Mouse (Mus musculus) kidney, adult 11 months (tissue): ENCODE measurements around the gene Reep3.

Source experiments
- DNase-seq: peaks from one replicate; pipeline ENCODE4 v3.0.0; 2022

The Reep3 gene

GRCm38 (mm10) chr10:67049621-67050020 lies 47.1 kb downstream of the Reep3 start:
- no peak for DNase-seq

GRCm38 (mm10) chr10:67048871-67049615 lies 47.7 kb downstream of the Reep3 start:
- no peak for DNase-seq

GRCm38 (mm10) chr10:67047712-67048645 lies 48.8 kb downstream of the Reep3 start:
- no peak for DNase-seq

GRCm38 (mm10) chr10:67045192-67045899 lies 51.4 kb downstream of the Reep3 start:
- no peak for DNase-seq

- DNase-seq: peak; percentile 73
Measured at GRCm38 (mm10) chr10:67044346-67044745, 52.4 kb downstream of the Reep3 start.

GRCm38 (mm10) chr10:67043236-67043635 lies 53.5 kb downstream of the Reep3 start:
- peak; percentile 45 for DNase-seq

- no peak for DNase-seq
Measured at GRCm38 (mm10) chr10:67040410-67040809, 56.3 kb downstream of the Reep3 start.

- no peak for DNase-seq
Measured at GRCm38 (mm10) chr10:67039001-67039400, 57.7 kb downstream of the Reep3 start.

- DNase-seq: no peak
Measured at GRCm38 (mm10) chr10:67036542-67036941, 60.2 kb downstream of the Reep3 start.

- no peak for DNase-seq
Measured at GRCm38 (mm10) chr10:67036141-67036540, 60.6 kb downstream of the Reep3 start.

- no peak for DNase-seq
Measured at GRCm38 (mm10) chr10:67031186-67031585, 65.6 kb downstream of the Reep3 start.

GRCm38 (mm10) chr10:67029297-67029696 lies 67.4 kb downstream of the Reep3 start:
- DNase-seq: peak; percentile 85

- DNase-seq: no peak
Measured at GRCm38 (mm10) chr10:67026375-67026774, 70.4 kb downstream of the Reep3 start.

GRCm38 (mm10) chr10:67025573-67026236 lies 71.0 kb downstream of the Reep3 start:
- DNase-seq: peak; percentile 80

GRCm38 (mm10) chr10:67024391-67024790 lies 72.4 kb downstream of the Reep3 start:
- DNase-seq: no peak

GRCm38 (mm10) chr10:67023092-67023491 lies 73.7 kb downstream of the Reep3 start:
- DNase-seq: no peak

GRCm38 (mm10) chr10:67021494-67021893 lies 75.3 kb downstream of the Reep3 start:
- no peak for DNase-seq

- DNase-seq: no peak
Measured at GRCm38 (mm10) chr10:67018875-67019274, 77.9 kb downstream of the Reep3 start.

- no peak for DNase-seq
Measured at GRCm38 (mm10) chr10:67017891-67018290, 78.9 kb downstream of the Reep3 start.

- DNase-seq: no peak
Measured at GRCm38 (mm10) chr10:67017315-67017714, 79.4 kb downstream of the Reep3 start.

- no peak for DNase-seq
Measured at GRCm38 (mm10) chr10:67016615-67017278, 80.0 kb downstream of the Reep3 start.

- no peak for DNase-seq
Measured at GRCm38 (mm10) chr10:67014746-67015145, 82.0 kb downstream of the Reep3 start.
